Mouse (Mus musculus) R1 (cell line): ENCODE measurements at regions not wholly inside any gene's neighbourhood (a gene's known extent, or its start where the extent isn't known, plus 50 kb on each side); places are given as distances from the start of the nearest gene placed in this dataset.
A peak's percentile ranks its signal among the peaks of the same experiment; 100 is the strongest.

Source experiments
- DNase-seq: peaks from one replicate; pipeline ENCODE4 v3.0.0-alpha.2; 2018; ENCODE audit warnings: low read depth, low spot score

DNA sequence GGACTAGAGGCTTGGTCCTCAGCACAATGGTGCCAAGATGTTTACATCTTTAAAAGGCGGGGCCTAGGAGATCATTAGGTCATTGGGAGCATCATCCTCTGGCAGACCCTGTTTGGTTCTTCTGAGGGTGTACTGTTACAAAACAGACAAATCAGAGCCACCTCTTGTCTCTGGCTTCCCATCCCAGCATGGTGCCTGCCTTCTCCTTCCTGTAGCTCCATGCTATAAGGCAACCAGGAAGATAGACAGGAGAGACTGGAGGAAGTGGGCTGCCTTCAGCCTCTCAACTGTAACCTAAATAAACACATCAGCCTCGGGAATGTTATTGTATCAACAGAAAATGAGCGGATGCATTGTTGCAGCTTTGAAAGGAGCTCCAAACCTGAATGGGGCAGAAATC lies 529.8 kb upstream of the Gm765 start:
- DNase-seq, result peak; percentile 14

DNA sequence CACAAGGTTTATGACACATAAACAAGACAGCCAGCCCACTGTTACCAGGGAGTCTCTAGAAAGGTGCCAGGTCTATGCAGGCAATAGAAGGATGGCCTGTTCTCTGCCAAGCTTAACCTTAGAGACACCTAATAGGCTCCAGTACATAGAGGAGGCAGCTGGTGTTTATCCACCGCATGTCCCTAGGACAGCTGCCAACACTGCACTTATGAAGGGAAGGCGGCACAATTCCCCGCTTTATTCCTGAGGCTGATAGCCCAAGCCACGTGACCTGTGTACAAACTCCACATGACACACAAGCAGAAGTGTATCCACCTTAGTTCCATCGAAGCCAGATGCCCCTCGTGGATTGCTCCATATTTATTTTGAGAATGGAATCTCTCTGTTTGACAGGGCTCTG lies 527.2 kb upstream of the Gm765 start:
- no peak for DNase-seq

DNA sequence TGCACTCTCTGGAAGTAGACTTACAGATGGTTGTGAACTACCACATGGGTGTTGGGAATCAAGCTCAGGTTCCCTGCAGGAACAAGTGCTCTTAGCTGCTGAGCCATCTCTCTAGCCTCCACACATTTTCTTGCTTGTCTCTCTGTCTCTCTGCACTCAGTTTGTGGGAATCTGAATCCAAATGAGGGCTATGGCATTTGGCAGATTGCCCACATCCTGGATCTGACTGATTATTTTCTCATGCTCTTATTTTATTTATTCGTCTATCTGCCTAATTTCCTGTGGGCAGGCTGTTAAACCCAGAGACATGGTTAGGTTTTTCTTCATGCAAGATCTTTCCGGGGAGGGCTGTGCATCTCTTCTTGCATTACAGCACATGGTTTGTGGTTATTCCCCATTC lies 521.8 kb upstream of the Gm765 start:
- no peak for DNase-seq

DNA sequence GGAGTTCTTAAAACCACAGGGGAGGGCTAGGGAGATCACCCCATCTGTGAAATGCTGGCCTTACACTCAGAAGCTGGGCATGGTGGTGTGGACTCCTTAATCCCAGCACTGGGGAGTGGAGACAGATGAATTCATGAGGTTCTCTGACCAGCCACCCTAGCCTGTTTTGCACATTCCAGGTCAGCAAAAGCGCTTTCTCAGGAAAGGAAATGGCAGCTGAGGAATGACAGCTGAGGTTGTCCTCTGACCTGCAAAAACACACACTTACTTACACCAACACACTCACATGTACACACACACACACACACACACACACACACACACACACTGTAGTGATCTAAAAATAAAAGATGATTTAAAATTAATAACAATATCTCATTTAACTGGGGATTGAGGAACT lies 513.4 kb upstream of the Gm765 start:
- DNase-seq, result no peak

DNA sequence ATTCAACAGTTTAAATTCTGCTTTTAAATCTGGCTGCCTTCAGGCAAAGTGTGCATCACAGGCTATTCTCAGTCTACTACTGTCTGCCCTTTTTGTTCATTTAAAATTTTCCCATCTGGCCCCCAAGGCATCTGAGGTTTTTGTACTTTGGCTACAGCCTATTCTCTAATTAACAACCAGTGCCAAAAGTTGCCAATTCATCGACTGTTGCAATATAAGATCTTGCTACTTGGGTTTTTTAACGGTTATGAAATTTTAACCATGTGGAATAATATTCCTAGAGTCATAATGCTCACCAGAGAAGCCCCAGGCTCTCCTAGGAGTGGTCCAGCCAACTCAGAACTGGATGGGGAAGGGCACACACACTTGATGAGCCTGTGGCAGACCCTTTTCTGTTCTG lies 508.4 kb upstream of the Gm765 start:
- no peak for DNase-seq

DNA sequence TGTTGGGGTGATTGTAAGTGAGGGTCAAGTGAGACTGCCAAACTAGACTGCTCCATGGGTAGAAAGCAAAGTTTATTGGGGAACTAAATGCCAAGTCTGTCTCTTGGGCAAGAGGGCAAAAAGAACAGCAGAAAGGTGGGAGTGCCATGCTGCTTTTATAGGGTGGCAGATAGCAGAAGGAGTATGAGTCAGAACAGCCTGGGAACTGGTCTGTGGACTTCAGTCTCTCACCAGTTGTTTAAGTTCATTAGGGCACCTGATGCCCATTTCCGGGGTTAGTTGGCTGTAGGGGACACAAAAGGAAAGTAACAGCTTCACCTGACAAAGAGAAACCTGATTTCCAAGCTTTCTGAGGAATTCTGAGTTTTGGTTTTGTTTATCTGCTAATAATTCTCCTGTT lies 506.3 kb upstream of the Gm765 start:
- no peak for DNase-seq

DNA sequence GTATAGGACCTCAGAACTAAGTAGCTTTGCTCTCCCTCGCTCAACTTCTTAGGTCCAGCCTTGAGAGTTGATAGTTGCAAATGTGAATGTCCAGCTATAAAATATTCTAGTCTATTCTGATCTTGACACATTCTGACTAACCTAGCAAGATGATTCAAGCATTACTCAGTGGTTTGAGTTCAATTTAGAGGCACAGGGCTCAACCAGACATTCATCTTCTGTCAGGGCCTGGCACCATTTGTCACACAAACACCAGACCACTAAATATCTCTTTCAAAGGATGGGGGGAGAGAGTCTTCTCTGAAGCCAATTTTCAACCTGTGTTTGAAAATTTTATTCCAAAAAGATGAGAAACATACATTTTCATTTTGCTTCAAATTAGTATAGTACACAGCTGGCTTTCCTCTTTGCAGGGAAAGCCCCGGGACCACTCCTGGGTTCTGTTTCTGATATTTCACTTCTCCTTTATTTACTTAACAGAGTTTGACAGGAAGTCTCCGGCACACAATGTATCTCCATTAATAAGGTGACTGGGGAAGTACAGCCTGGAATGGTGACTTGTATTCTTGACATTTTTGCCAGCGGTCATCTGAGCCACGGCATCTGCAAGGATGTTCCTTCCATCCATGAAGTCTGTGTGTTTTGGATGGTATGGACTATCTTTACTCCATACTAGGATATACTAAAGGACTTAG lies 503.6 kb upstream of the Gm765 start:
- no peak for DNase-seq

DNA sequence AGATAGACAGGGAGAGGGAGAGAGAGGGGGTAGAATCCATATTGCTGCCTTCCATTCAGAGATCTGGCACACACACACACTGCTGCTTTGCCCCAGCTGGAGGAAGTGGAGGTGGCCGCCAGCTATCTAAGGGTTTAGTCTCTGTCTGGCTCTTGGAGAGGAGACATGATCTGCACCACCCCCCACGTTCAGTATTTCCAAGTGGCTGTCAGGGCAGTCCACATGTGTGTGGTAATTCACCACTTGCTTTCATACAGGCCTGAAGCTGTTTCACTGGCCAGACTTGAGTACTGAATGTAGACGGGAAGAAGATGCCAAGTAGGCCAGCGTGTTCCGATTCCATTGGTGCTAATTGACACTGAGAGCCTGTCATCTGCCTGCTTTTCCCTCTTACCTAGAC lies 501.0 kb upstream of the Gm765 start:
- no peak for DNase-seq

DNA sequence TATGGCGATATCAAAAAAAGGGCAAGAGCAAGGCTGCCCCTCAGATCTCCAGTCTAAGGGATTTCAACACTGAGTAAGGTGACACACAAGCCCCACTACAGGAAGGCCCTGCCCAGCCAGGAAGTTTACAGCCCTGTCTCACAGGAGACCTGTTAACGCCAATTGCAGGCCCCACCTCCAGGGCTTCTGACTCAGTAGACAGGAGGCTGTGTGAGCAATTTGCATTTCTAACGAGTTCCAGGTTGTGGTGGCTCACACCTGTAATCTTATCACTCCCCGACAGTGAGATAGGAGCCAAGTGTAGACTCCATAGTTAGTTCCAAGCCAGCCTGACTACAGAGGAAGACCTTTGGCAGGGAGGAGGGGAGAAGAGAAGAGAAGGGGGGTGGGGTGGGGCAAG lies 500.4 kb upstream of the Gm765 start:
- DNase-seq, result peak; percentile 5

DNA sequence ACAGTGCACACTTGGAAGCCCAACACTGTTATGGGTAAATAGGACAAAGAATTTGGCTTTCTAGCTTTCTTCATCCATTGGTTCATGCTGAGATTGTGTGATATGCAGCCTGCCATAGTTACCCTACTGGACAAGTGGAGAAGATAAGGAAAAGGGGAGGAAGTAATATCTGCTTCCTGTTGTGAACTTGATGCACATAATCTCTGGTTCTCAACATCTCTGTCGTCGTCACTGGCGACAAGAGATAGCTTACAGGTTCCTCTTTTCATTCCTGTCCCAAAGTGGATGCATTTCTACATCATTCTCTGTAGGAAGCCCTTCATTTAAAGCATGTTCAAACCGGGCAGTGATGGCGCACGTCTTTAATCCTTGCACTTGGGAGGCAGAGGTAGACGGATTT lies 491.4 kb upstream of the Gm765 start:
- no peak for DNase-seq

DNA sequence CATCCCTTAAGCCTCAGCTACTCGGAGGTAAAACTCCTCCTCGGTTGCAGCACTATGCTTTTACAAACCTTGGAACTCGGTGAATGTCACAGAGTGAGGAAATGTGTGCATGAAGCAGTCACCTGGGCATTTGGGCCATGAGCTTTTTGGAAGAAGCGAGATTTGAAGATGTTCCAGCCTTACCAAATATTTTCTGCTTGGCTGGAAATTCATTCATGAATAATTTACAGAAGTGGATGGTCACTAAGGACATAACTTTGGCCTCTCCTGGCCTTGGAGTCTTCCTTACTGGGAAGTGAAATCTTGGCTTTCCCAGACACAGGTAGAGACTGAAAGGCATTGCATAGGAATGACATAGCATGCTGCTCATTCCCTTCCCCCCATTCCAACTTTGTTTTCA lies 487.6 kb upstream of the Gm765 start:
- DNase-seq, result no peak

DNA sequence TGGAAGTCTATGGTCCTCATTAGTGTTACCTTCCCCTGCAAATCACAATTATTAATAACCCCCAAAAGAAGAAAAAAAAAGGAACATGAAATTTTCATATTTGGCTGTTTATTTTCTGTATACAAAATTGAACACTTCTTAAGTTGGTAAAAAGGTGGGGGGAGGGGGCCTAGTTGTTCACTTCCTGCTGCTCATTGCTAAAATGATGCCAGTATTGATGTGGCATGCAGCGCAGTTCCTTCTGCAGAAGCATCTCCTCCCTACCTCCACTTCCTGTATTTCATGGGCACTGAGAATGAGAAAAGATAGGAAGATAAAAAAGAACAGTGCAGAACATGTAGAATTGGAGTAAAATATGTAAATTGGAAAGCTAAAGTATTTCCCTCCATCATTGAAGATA lies 465.5 kb upstream of the Gm765 start:
- no peak for DNase-seq

DNA sequence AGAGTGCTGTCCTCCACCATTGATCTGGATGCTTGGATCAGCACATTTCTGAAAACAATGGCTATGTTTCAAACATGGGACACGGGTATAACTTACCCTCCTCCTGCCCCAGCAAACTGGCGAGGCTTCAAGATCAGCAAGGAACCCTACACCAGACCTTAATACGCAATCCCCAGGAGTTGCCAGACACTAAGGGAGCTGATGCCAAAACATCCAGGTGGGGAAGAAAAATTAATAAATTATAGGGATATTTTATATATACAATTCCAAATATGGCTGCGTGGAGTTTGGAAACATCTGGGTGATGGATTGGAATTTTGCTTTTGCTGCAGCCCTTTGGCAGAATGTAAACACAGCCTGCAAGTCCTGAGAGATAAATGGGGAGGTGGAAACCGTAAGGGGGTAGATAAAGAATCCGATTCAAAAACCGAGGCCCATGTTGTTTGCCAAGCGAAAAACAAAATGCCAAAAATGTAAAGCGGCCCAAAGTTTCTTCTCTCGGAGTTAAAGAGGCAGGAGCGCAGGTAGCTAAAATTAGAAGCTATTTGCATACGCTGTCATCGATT lies 460.9 kb upstream of the Gm765 start:
- DNase-seq, result no peak

DNA sequence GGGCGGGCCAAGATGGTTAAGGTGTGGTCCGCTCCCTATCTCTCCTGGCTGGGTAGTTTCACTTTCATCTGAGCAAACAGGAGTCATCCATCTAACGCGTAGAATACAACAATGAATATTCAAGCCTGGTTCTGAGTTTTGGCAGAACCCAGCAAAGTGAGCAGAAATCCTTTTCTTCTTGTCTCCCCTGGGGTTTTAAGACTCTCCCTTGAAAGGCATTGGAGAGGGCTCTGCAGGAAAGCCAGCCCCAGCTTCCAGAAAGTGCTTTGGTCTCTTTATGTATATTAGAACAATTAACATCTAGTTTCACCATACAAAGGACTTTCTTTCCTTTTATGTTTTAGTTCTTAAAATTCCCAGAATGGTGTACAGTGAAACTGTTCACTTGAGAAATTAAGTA lies 458.5 kb upstream of the Gm765 start:
- DNase-seq, result peak; percentile 56

DNA sequence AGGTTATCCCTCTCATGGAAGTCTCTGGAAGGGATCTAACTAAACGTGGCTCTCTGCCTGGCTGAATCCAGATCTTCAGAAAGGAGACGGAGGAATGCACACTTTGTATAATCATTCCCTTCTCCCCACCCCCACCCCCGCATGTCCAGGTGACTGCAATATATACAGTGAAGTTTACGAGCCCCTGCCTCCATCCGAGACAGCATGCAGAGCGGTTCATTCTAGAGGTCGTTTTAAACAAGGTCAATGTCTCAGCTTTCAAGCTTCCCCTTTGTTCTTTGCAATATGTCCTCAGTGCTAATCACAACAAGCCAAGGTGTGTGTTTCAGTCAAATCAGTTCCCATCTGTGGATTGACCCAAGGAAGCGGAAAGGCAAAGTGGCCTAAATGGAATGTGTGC lies 457.5 kb upstream of the Gm765 start:
- peak; percentile 40 for DNase-seq

DNA sequence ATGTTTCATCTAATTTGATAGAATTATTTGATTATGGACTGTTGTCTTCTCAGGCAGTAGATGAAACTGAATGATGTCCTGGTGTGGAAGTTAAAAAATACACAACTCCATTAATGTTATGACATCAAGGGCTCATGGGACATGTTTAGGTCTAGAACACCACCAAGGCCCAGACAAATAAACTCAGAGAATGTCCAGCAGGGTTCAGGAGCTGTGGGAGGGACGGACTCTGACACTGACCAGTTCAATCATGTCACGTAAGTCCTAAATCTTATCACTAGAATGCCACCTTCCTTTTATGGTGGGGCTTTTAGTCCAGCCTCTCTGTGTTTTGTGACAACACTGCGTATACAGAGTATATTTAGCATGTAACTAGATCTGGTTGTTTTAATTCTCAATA lies 455.2 kb upstream of the Gm765 start:
- DNase-seq, result no peak

DNA sequence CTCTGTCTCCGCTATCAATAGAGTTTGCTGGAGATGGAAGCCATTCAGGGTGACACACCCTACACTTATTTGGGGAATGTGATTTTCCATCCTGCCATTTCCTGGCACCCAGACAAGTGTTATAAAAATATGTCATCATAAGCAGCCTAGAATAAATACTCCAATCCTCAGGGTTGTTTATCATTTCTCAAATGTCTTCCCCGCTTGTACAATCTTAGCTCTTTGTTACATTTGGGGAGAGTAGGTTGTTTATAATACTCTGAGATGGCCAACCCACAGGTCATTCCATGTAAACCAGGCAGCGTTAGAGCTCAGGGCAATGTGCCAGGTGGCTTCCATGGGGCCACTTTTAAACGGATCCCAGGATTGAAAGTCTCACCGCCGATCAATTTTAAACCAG lies 454.8 kb upstream of the Gm765 start:
- no peak for DNase-seq

DNA sequence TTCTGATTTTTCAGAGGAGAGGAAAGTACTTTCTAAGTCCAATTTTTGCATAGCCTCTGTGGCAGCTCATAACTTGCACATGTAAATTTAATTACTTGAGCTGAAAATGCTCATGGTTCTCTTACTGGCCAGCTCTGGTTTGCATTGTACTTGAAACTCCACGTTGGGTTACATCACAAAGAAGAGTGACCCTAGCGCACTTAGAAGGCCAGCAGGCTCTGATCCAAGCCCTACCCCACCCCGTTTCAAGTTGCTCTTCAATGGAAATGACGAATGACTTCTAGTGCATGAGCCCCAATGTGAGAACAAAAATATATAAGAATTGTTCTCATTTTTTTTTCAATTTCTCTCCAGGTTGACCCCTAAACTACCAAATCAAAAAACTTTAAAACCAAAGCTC lies 454.1 kb upstream of the Gm765 start:
- no peak for DNase-seq

DNA sequence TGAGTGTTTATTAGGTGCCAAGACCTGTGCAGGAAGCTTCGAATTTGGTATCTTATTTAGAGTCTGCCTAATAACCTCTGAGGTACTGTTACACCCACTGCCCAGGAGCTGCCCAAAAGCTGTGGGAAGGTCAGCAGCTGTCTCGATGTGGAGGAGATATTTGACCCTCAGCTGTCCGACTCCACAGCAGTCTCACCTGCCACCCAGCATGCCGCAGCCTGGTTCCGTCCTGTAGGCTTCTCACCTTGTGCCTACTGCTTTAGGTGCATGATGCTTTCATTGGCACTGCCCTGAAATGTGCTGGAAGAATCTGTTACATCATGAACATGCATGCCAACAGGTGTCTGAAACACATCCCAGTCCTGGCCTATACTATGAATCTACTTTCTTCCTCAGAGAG lies 444.9 kb upstream of the Gm765 start:
- no peak for DNase-seq

DNA sequence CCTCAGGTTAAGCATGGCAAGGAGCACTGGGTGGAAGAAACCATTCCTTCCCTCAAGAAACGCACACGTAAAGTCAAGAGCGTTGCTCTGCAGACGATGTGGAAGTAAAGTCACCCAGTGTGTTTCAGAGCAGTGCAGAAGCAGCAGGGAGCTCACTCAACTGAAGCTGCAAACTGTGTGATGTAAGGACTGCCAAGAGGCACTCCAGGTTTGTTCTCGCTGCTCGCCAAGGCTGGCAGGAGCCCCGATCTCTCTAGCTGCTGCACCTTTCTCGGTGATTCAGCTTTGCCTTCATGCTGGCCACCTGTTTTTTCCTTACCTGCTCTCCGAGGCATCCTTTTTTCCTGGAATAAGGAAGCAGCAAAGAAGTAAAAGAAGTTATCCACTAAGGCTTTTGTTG lies 439.5 kb upstream of the Gm765 start:
- no peak for DNase-seq

DNA sequence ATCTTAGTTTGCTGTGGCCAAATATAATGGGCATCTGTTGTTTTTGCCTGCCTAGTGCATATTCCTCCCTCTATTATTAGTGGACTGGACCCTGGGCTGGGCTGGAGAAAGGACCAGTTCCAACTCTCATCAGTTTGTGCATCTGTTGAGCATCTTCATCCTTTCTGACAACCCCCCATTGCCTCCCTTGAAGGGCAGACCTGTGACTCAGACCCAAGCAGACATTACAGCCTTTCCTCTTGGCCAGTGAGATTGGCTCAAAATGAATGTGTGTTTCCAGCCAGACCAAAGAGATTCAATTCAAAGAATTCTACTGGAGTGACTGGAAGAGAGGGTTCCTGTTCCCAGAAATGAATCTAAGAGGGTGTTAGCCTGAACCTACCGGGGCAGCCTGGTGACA lies 433.2 kb upstream of the Gm765 start:
- no peak for DNase-seq

DNA sequence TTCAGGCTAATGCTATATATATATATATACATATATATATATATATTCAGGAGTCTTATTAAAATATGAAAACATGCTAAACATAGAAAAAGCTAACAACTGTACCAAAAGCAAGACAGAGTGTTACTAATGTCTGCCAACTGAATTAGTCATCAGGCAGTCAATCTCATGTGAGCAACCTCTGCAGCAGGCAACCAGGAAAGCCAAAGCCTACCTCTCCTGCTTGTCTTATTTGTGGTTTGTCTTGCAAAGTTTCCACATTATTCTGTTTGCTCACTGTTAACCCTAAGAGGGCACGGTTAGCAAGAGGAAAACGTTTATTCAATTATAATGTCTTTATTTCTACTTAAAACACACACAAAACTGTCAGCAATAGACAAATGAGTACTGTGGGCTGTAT lies 427.4 kb upstream of the Gm765 start:
- no peak for DNase-seq

DNA sequence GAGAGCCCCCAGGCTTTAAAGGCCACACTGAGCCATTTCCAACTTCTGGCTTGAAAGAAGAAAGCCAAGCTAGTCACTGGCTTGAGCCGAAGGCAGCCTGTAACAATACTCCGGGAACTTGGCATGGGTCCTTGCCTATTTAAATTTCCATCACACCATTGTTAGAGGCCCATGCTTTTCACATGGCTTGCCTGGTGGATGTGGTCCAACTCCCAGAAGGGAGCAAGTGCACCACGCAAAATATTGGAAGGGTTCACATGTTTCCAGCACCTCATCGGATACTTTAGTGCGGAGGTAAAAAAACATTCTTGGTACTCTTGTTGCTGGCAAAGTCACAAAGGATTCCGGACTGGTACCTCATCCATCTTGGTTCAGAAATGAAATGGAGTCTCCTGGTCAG lies 426.8 kb upstream of the Gm765 start:
- DNase-seq, result no peak

DNA sequence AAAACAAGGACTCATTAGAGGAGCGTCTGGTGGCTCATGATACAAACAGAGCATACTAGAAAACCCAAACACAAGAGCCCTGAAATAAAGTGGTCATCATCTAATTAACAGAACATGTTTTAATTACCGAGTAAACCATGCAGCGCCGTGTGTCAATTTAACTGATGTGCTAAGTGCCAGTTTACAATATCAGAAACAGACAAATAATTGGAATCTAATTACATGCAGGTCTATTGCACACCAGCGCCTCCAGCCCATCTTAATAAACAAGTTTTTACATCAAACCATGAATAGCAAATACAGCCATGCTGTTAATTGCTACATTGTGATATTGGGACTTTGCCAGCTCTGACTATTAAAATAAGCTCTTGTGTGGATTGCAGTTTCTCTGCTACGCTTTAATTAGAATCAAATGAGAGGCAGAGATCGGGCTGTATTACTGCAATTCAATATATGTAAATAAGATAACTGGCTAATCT lies 425.3 kb upstream of the Gm765 start:
- DNase-seq, result no peak
